23 mouse cellular contexts compared by ENCODE assay signal in genomic region chr13:13460521-13461138, GRCm38 (mm10). TPM values are rescaled to one million over a fixed set of nuclear protein-coding genes. Genes with fewer than 3 reads are reported as not detected.
DNase-seq lines count a peak whose midpoint lies in the region; ATAC-seq and TF ChIP-seq lines count a peak whose summit lies in the region.
"Had no signal": no experiment of that assay in that cellular context is flagged by ENCODE, and none has a peak within 500 bp of the region (broad histone marks: within the 10 kb centered on the region; RNA-seq: fewer than 3 reads in every experiment).

No protein-coding gene starts in this region.

- no peaks in the 10 kb centered on the region for H3K4me1 ChIP-seq in intestine, postnatal 0 days (replicated peaks; ENCODE audit: control insufficient read depth, insufficient read depth, low read length)
- no peaks in the 10 kb centered on the region for H3K4me1 ChIP-seq in intestine, embryonic 15.5 days (replicated peaks)
- H3K4me1 ChIP-seq in midbrain, embryonic 11.5 days (ENCODE audit: control insufficient read depth, insufficient read depth, low read length): no peaks in the 10 kb centered on the region
- no peaks in the 10 kb centered on the region for H3K4me1 ChIP-seq in midbrain, embryonic 16.5 days (ENCODE audit: control insufficient read depth, insufficient read depth, low read length)
- peaks cover 7% of the 10 kb centered on the region; the same call in 1 of the 2 replicates for H3K4me1 ChIP-seq in liver, embryonic 16.5 days (ENCODE audit: control insufficient read depth, low read depth, low read length)
- H3K4me1 ChIP-seq: forebrain, embryonic 12.5 days; midbrain, embryonic 10.5 days; stomach, embryonic 15.5 days had no signal

- no peaks in the 10 kb centered on the region for H3K9me3 ChIP-seq in intestine, postnatal 0 days (ENCODE audit: control insufficient read depth)
- no peaks in the 10 kb centered on the region for H3K9me3 ChIP-seq in intestine, embryonic 15.5 days
- no peaks in the 10 kb centered on the region for H3K9me3 ChIP-seq in midbrain, embryonic 11.5 days (ENCODE audit: control insufficient read depth, low read length)
- no peaks in the 10 kb centered on the region for H3K9me3 ChIP-seq in midbrain, embryonic 16.5 days (replicated peaks; ENCODE audit: control insufficient read depth, low read length, poor library complexity, severe bottlenecking)
- H3K9me3 ChIP-seq in liver, embryonic 16.5 days (replicated peaks; ENCODE audit: control insufficient read depth, low read length): no peaks in the 10 kb centered on the region
- H3K9me3 ChIP-seq: forebrain, embryonic 12.5 days; heart, embryonic 10.5 days; limb, embryonic 15.5 days; lung, embryonic 15.5 days; midbrain, embryonic 10.5 days; stomach, embryonic 15.5 days had no signal

- peak; percentile 73 for DNase-seq in midbrain, embryonic 11.5 days (ENCODE audit: low spot score, missing footprints)
- peak; percentile 67 for DNase-seq in R1 (ENCODE audit: low read depth, low spot score)
- DNase-seq in frontal cortex, postnatal 25 days (ENCODE audit: low spot score in 2 of 2): no peak
- no peak for DNase-seq in cerebellum, adult 11-12 months
- DNase-seq: cerebellum, adult 2 months; cerebellum, postnatal 36 days; gastrocnemius, postnatal 25 days; kidney, adult 9 months; layer of hippocampus, postnatal 36 days; right cerebral cortex, postnatal 25 days; thymus, adult 18-20 months; thymus, postnatal 4 days had no signal

- no peak overlapping the region for H3K4me2 ChIP-seq in intestine, postnatal 0 days (replicated peaks; ENCODE audit: low read depth)
- H3K4me2 ChIP-seq in intestine, embryonic 15.5 days (replicated peaks): no peak overlapping the region
- H3K4me2 ChIP-seq in midbrain, embryonic 11.5 days: no peak overlapping the region
- no peak overlapping the region for H3K4me2 ChIP-seq in midbrain, embryonic 16.5 days (ENCODE audit: low read length)
- no peak overlapping the region for H3K4me2 ChIP-seq in liver, embryonic 16.5 days (ENCODE audit: low read depth, low read length)
- H3K4me2 ChIP-seq: forebrain, embryonic 12.5 days; limb, embryonic 15.5 days; lung, embryonic 15.5 days; stomach, embryonic 15.5 days had no signal

- 89% methylated on average over 2 of the region's 2 CpGs for WGBS in intestine, postnatal 0 days
- 75% methylated on average over 2 of the region's 2 CpGs for WGBS in intestine, embryonic 15.5 days
- 86% methylated on average over 2 of the region's 2 CpGs for WGBS in midbrain, embryonic 11.5 days
- WGBS in midbrain, embryonic 16.5 days: 84% methylated on average over 2 of the region's 2 CpGs
- WGBS in liver, embryonic 16.5 days (ENCODE audit: insufficient replicate concordance): 69% methylated on average over 2 of the region's 2 CpGs

- H3K27me3 ChIP-seq in intestine, postnatal 0 days (replicated peaks; ENCODE audit: control insufficient read depth, insufficient read depth, low read length): no peaks in the 10 kb centered on the region
- H3K27me3 ChIP-seq in intestine, embryonic 15.5 days (replicated peaks): no peaks in the 10 kb centered on the region
- no peaks in the 10 kb centered on the region for H3K27me3 ChIP-seq in midbrain, embryonic 11.5 days (ENCODE audit: control insufficient read depth, insufficient read depth, low read length)
- no peaks in the 10 kb centered on the region for H3K27me3 ChIP-seq in midbrain, embryonic 16.5 days (ENCODE audit: control insufficient read depth, insufficient read depth, low read depth, low read length)
- H3K27me3 ChIP-seq in liver, embryonic 16.5 days (ENCODE audit: control insufficient read depth, insufficient read depth, low read depth, low read length): no peaks in the 10 kb centered on the region
- H3K27me3 ChIP-seq: forebrain, embryonic 12.5 days; limb, embryonic 15.5 days; lung, embryonic 15.5 days; stomach, embryonic 15.5 days had no signal

- H3K4me3 ChIP-seq in intestine, postnatal 0 days (ENCODE audit: low read depth, low read length): no peak overlapping the region
- no peak overlapping the region for H3K4me3 ChIP-seq in intestine, embryonic 15.5 days (replicated peaks)
- H3K4me3 ChIP-seq in midbrain, embryonic 11.5 days (ENCODE audit: low read depth, low read length): no peak overlapping the region
- no peak overlapping the region for H3K4me3 ChIP-seq in midbrain, embryonic 16.5 days (ENCODE audit: low read depth, low read length)
- H3K4me3 ChIP-seq in liver, embryonic 16.5 days (ENCODE audit: low read depth, low read length): no peak overlapping the region
- H3K4me3 ChIP-seq: forebrain, embryonic 12.5 days; heart, embryonic 10.5 days; limb, embryonic 15.5 days; lung, embryonic 15.5 days; midbrain, embryonic 10.5 days; stomach, embryonic 15.5 days had no signal

- ATAC-seq in intestine, postnatal 0 days: peak; percentile 20
- no peak for ATAC-seq in intestine, embryonic 15.5 days
- no peak for ATAC-seq in midbrain, embryonic 11.5 days (ENCODE audit: low FRiP score)
- no peak for ATAC-seq in midbrain, embryonic 16.5 days
- 0 out of 2 replicates have a peak, but pooled peaks have one; percentile 11 for ATAC-seq in liver, embryonic 16.5 days (ENCODE audit: low read depth)

- no peak overlapping the region for H3K9ac ChIP-seq in intestine, postnatal 0 days (ENCODE audit: low read depth, low read length)
- no peak overlapping the region for H3K9ac ChIP-seq in intestine, embryonic 15.5 days
- H3K9ac ChIP-seq in midbrain, embryonic 11.5 days (ENCODE audit: low read length): no peak overlapping the region
- no peak overlapping the region for H3K9ac ChIP-seq in midbrain, embryonic 16.5 days (ENCODE audit: low read depth, low read length)
- no peak overlapping the region for H3K9ac ChIP-seq in liver, embryonic 16.5 days (ENCODE audit: low read depth, low read length)
- H3K9ac ChIP-seq: forebrain, embryonic 12.5 days; limb, embryonic 15.5 days; lung, embryonic 15.5 days; stomach, embryonic 15.5 days had no signal

- no peaks in the 10 kb centered on the region; the same call in 1 of the 2 replicates for H3K36me3 ChIP-seq in intestine, postnatal 0 days (ENCODE audit: control insufficient read depth, insufficient read depth)
- H3K36me3 ChIP-seq in intestine, embryonic 15.5 days: peaks cover 5% of the 10 kb centered on the region; the same call in 1 of the 2 replicates
- H3K36me3 ChIP-seq in midbrain, embryonic 11.5 days (ENCODE audit: control insufficient read depth, insufficient read depth, low read length): no peaks in the 10 kb centered on the region
- H3K36me3 ChIP-seq in midbrain, embryonic 16.5 days (ENCODE audit: control insufficient read depth, insufficient read depth, low read length): no peaks in the 10 kb centered on the region
- no peaks in the 10 kb centered on the region for H3K36me3 ChIP-seq in liver, embryonic 16.5 days (ENCODE audit: control insufficient read depth, insufficient read depth)
- H3K36me3 ChIP-seq: forebrain, embryonic 12.5 days; heart, embryonic 10.5 days; limb, embryonic 15.5 days; lung, embryonic 15.5 days; midbrain, embryonic 10.5 days; stomach, embryonic 15.5 days had no signal

- H3K27ac ChIP-seq in intestine, postnatal 0 days (ENCODE audit: low read depth, low read length): no peak overlapping the region
- no peak overlapping the region for H3K27ac ChIP-seq in intestine, embryonic 15.5 days
- no peak overlapping the region for H3K27ac ChIP-seq in midbrain, embryonic 11.5 days (ENCODE audit: low read depth, low read length)
- H3K27ac ChIP-seq in midbrain, embryonic 16.5 days (ENCODE audit: low read length): no peak overlapping the region
- H3K27ac ChIP-seq in liver, embryonic 16.5 days (ENCODE audit: low read length): no peak overlapping the region
- H3K27ac ChIP-seq: forebrain, embryonic 12.5 days; heart, embryonic 10.5 days; limb, embryonic 15.5 days; lung, embryonic 15.5 days; macrophage; midbrain, embryonic 10.5 days; stomach, embryonic 15.5 days had no signal

- TF ChIP-seq CTCF in intestine, postnatal 0 days (IDR thresholded peaks at IDR 0.05; ENCODE audit: low read depth): no peak

RNA-seq across cellular contexts. Expression of gene Nid1, which starts 23.3 kb away (rescaled TPM):
- 34.8 and 36.0 TPM in 2 replicates for polyA plus RNA-seq in intestine, postnatal 0 days (2015; fragmentation: Nextera tagmentation; extraction: Ambion mirVana)
- polyA plus RNA-seq in intestine, embryonic 15.5 days (2015; fragmentation: Nextera tagmentation; extraction: Ambion mirVana): 66.5 and 69.6 TPM in 2 replicates
- polyA plus RNA-seq in midbrain, embryonic 11.5 days (2014; fragmentation: Nextera tagmentation; extraction: Ambion mirVana): 42.7 and 44.2 TPM in 2 replicates
- 35.7 and 37.8 TPM in 2 replicates for polyA plus RNA-seq in midbrain, embryonic 16.5 days (2015; fragmentation: Nextera tagmentation; extraction: Ambion mirVana)
- 32.1 and 37.8 TPM in 2 replicates for polyA plus RNA-seq in liver, embryonic 16.5 days (2015; fragmentation: Nextera tagmentation; extraction: Ambion mirVana)

Comparison
In these comparisons a context has a peak if more than half of its experiments do, and no peak if none do; other contexts are left out.
1. ATAC-seq: peak in intestine, postnatal 0 days (single experiment) and liver, embryonic 16.5 days (single experiment); none in intestine, embryonic 15.5 days (single experiment), midbrain, embryonic 11.5 days (single experiment) and midbrain, embryonic 16.5 days (single experiment).
2. DNase-seq: peak in midbrain, embryonic 11.5 days (single experiment) and R1 (single experiment); none in frontal cortex, postnatal 25 days (0 of 2) and cerebellum, adult 11-12 months (single experiment).